Mouse (Mus musculus) left cerebral cortex, postnatal 25 days (tissue): ENCODE measurements around the gene Syne3. TPM values are rescaled to one million over a fixed set of nuclear protein-coding genes. Genes with fewer than 3 reads are reported as not detected.

Source experiments
- microRNA-seq, 2 experiments: library from miRNA; unstranded; fragments of <30 nt; microRNA quantifications; one replicate each; pipeline ENCODE4 v1.2.0; 2022
- total RNA-seq, 2 experiments: library from RNA; stranded (reverse); gene quantifications; 2 replicates each; pipeline ENCODE4 v1.2.3; 2021

Gene Syne3
- total RNA-seq, 2 experiments from 2014 or later, result 0.98 to 1.3 TPM

Small RNA genes within 50 kb of the gene (microRNA-seq; reads per million reads assigned to microRNA genes)
- gene Mir3069, result 2.7 to 9.4 reads per million in 2 experiments

Other genes starting within 250 kb of the Syne3 start
- gene Clmn, start 144.7 kb downstream of the Syne3 start, total RNA-seq, result 10 to 100 TPM; 41.3 to 43.0 TPM
- 10 to 100 TPM; 50.8 to 53.6 TPM for gene Glrx5, start 22.9 kb upstream of the Syne3 start, total RNA-seq
- not detected for gene Tcl1b2, start 136.2 kb upstream of the Syne3 start, total RNA-seq
- not detected for gene Tcl1b1, start 149.9 kb upstream of the Syne3 start, total RNA-seq
- gene Tcl1b5, start 166.5 kb upstream of the Syne3 start, total RNA-seq, result not detected
- not detected for gene Tcl1b3, start 181.2 kb upstream of the Syne3 start, total RNA-seq
- gene Tcl1b4, start 192.1 kb upstream of the Syne3 start, total RNA-seq, result not detected
- gene Tcl1, start 213.0 kb upstream of the Syne3 start, total RNA-seq, result not detected